Mouse (Mus musculus) hindbrain, embryonic 10.5 days (tissue): Measurements from ENCODE around the gene Crybg3. TPM values are rescaled to one million over a fixed set of nuclear protein-coding genes. Genes with fewer than 3 reads are reported as not detected.
"Not testable (repeated sequence)": the region's sequence is repeated elsewhere in the genome, so short reads cannot be mapped to it uniquely, and the experiment has no call there.

ENCODE experiments used
- DNase-seq: peaks from one replicate; pipeline ENCODE4 v3.0.0-alpha.2; 2017; ENCODE audit warnings: low spot score
- H3K27ac ChIP-seq: fragments of 300-500 bp; sonication (generic); 2 replicates; pipeline ENCODE4 v1.5.1; 2016; ENCODE audit warnings: mild to moderate bottlenecking, moderate library complexity
- H3K27me3 ChIP-seq: fragments of 300-500 bp; sonication (generic); 2 replicates; pipeline ENCODE4 v1.6.1; 2016; ENCODE audit warnings: mild to moderate bottlenecking; ENCODE audit not compliant: poor library complexity, insufficient read depth, severe bottlenecking
- H3K36me3 ChIP-seq: fragments of 300-500 bp; sonication (generic); 2 replicates; pipeline ENCODE4 v1.6.1; 2016; ENCODE audit warnings: mild to moderate bottlenecking, moderate library complexity
- H3K4me1 ChIP-seq: fragments of 300-500 bp; sonication (generic); replicated peaks from 2 replicates; pipeline ENCODE4 v1.6.1; 2016; ENCODE audit warnings: mild to moderate bottlenecking
- H3K4me3 ChIP-seq: fragments of 300-500 bp; sonication (generic); 2 replicates; pipeline ENCODE4 v1.5.1; 2016; ENCODE audit warnings: mild to moderate bottlenecking, moderate library complexity
- H3K9me3 ChIP-seq: fragments of 300-500 bp; sonication (generic); 2 replicates; pipeline ENCODE4 v1.6.1; 2016; ENCODE audit warnings: mild to moderate bottlenecking, moderate library complexity
- WGBS: fragments of 180-500 bp; shearing (Covaris S2); methylation state at CpG from one replicate; pipeline ENCODE4 v1.1.7; 2016; 5-methylcytosine and 5-hydroxymethylcytosine counted together
- polyA plus RNA-seq: library from polyadenylated mRNA; unstranded; fragments of >200 nt; fragmentation: Nextera tagmentation; extraction: Ambion mirVana; gene quantifications from 2 replicates; pipeline ENCODE4 v1.2.1, GENCODE M21; 2016

Gene Crybg3
- polyA plus RNA-seq, 1 experiment from 2014 or later, result 5.5 TPM

GRCm38 (mm10) chr16:59463567-59463966 is 137.2 kb downstream of the Crybg3 start:
- H3K4me3 ChIP-seq, result no peak overlapping the region
- peaks cover 7% of the 10 kb centered on the region for H3K9me3 ChIP-seq
- no peak for DNase-seq
- no peaks in the 10 kb centered on the region for H3K4me1 ChIP-seq
- no peaks in the 10 kb centered on the region for H3K27me3 ChIP-seq
- 87% methylated on average over 4 of the region's 4 CpGs for WGBS
- H3K27ac ChIP-seq, result no peak overlapping the region
- no peaks in the 10 kb centered on the region for H3K36me3 ChIP-seq

- WGBS, result 86% methylated on average over 5 of the region's 5 CpGs
- not testable (repeated sequence) for DNase-seq, H3K27me3 ChIP-seq, H3K36me3 ChIP-seq, H3K9me3 ChIP-seq, H3K4me1 ChIP-seq, H3K27ac ChIP-seq, H3K4me3 ChIP-seq
Observed at GRCm38 (mm10) chr16:59459259-59459861, 141.4 kb downstream of the Crybg3 start.

- Histone ChIP-seq H3K27ac (no peak overlapping the region), H3K4me1 (no peaks in the 10 kb centered on the region), H3K36me3 (no peaks in the 10 kb centered on the region), H3K27me3 (no peaks in the 10 kb centered on the region), H3K4me3 (no peak overlapping the region), H3K9me3 (no peaks in the 10 kb centered on the region)
- DNase-seq, result no peak
- 87% methylated on average over 5 of the region's 5 CpGs for WGBS
Observed at GRCm38 (mm10) chr16:59451813-59452212, 149.0 kb downstream of the Crybg3 start.

- no peaks in the 10 kb centered on the region for H3K4me1 ChIP-seq
- no peaks in the 10 kb centered on the region for H3K9me3 ChIP-seq
- DNase-seq, result no peak
- H3K27ac ChIP-seq, result no peak overlapping the region
- H3K27me3 ChIP-seq, result no peaks in the 10 kb centered on the region
- no peaks in the 10 kb centered on the region for H3K36me3 ChIP-seq
- H3K4me3 ChIP-seq, result no peak overlapping the region
Observed at GRCm38 (mm10) chr16:59449092-59449491, 151.7 kb downstream of the Crybg3 start.

- no peaks in the 10 kb centered on the region for H3K27me3 ChIP-seq
- H3K4me3 ChIP-seq, result no peak overlapping the region
- 84% methylated on average over 1 of the region's 1 CpGs for WGBS
- no peaks in the 10 kb centered on the region for H3K4me1 ChIP-seq
- no peaks in the 10 kb centered on the region for H3K36me3 ChIP-seq
- no peak overlapping the region for H3K27ac ChIP-seq
- no peaks in the 10 kb centered on the region for H3K9me3 ChIP-seq
- DNase-seq, result no peak
Observed at GRCm38 (mm10) chr16:59448181-59448580, 152.6 kb downstream of the Crybg3 start.

- no peak for DNase-seq
- WGBS, result 89% methylated on average over 7 of the region's 7 CpGs
- no peaks in the 10 kb centered on the region for H3K9me3 ChIP-seq
- no peak overlapping the region for H3K4me3 ChIP-seq
- no peaks in the 10 kb centered on the region for H3K27me3 ChIP-seq
- H3K36me3 ChIP-seq, result no peaks in the 10 kb centered on the region
- H3K27ac ChIP-seq, result no peak overlapping the region
- H3K4me1 ChIP-seq, result no peaks in the 10 kb centered on the region
Observed at GRCm38 (mm10) chr16:59444880-59445559, 155.8 kb downstream of the Crybg3 start.

Other genes with a start within 250 kb of the Crybg3 start
- gene Olfr209, start 237.0 kb downstream of the Crybg3 start, polyA plus RNA-seq, result not detected in 2 replicates
- gene Gabrr3, start 193.6 kb downstream of the Crybg3 start, polyA plus RNA-seq, result 0.05 and 0.10 TPM in 2 replicates
- 24.9 and 33.9 TPM in 2 replicates for gene Riox2, start 129.2 kb downstream of the Crybg3 start, polyA plus RNA-seq
- gene Arl6, start 38.4 kb upstream of the Crybg3 start, polyA plus RNA-seq, result 49.8 and 52.6 TPM in 2 replicates